Mouse (Mus musculus): ENCODE data around the gene Ptchd1. TPM values are rescaled to one million over a fixed set of nuclear protein-coding genes. Genes with fewer than 3 reads are reported as not detected.

The Ptchd1 gene
- polyA plus RNA-seq, 1 experiment from 2014 or later = 1.3 TPM

DNA sequence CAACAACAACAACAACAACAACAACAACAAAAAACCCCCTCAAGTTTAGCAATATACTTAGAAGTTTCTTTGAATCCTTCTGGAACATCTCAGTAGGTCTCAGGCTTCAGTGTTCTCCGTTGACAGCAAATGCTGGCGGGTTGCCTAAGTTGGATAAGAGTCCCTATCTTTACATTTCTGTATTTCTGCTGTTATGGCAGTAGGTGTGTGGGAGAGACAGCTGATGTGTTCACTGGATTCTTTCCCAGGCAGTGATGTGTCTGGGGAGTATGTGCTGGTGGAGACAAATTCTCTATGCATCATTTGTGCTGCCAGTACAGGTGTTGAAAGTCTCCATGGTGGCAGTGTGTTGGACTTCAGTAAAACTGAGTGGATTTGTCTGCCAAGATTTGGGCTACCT lies 22.4 kb downstream of the Ptchd1 start:
- no peak overlapping the region for H3K4me2 ChIP-seq (replicated peaks; ENCODE audit: low read depth, low read length)
- no peaks in the 10 kb centered on the region for H3K27me3 ChIP-seq (ENCODE audit: control insufficient read depth, insufficient read depth, low read length)
- H3K9me3 ChIP-seq (ENCODE audit: control insufficient read depth, low read length) = no peaks in the 10 kb centered on the region
- H3K27ac ChIP-seq (ENCODE audit: low read depth, low read length) = no peak overlapping the region
- H3K4me3 ChIP-seq (ENCODE audit: low read length) = no peak overlapping the region
- 74% methylated on average over 2 of the region's 2 CpGs for WGBS
- no peaks in the 10 kb centered on the region for H3K36me3 ChIP-seq (ENCODE audit: control insufficient read depth, insufficient read depth, low read length)
- no peak for ATAC-seq (ENCODE audit: low FRiP score, low TSS enrichment)
- H3K9ac ChIP-seq (ENCODE audit: low read depth, low read length) = no peak overlapping the region
- H3K4me1 ChIP-seq (ENCODE audit: control insufficient read depth, insufficient read depth, low read length) = no peaks in the 10 kb centered on the region

DNA sequence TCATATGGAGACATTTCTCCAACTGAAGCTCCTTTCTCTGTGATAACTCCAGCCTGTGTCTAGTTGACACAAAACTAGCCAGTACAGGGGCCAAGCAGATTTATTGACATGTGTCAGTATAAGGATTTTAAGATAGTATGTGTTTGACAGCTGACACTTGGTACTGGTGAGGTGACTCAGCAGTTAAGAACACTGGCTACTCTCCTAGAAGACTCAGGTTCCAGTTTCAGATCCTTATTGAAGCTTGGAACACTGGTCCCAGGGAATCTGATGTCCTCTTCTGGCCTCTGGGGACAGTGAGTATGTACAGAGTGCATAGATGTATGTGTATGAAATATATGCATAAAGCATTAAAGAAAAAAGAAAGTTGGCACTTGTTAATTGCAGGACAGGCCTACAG lies 27.2 kb downstream of the Ptchd1 start:
- H3K27ac ChIP-seq (ENCODE audit: low read depth, low read length) = no peak overlapping the region
- H3K9ac ChIP-seq (ENCODE audit: low read depth, low read length) = no peak overlapping the region
- H3K4me1 ChIP-seq (ENCODE audit: control insufficient read depth, insufficient read depth, low read length) = no peaks in the 10 kb centered on the region
- no peaks in the 10 kb centered on the region for H3K36me3 ChIP-seq (ENCODE audit: control insufficient read depth, insufficient read depth, low read length)
- H3K4me3 ChIP-seq (ENCODE audit: low read length) = no peak overlapping the region
- H3K4me2 ChIP-seq (replicated peaks; ENCODE audit: low read depth, low read length) = no peak overlapping the region
- no peak for ATAC-seq (ENCODE audit: low FRiP score, low TSS enrichment)
- no peaks in the 10 kb centered on the region for H3K27me3 ChIP-seq (ENCODE audit: control insufficient read depth, insufficient read depth, low read length)
- no peaks in the 10 kb centered on the region for H3K9me3 ChIP-seq (ENCODE audit: control insufficient read depth, low read length)

DNA sequence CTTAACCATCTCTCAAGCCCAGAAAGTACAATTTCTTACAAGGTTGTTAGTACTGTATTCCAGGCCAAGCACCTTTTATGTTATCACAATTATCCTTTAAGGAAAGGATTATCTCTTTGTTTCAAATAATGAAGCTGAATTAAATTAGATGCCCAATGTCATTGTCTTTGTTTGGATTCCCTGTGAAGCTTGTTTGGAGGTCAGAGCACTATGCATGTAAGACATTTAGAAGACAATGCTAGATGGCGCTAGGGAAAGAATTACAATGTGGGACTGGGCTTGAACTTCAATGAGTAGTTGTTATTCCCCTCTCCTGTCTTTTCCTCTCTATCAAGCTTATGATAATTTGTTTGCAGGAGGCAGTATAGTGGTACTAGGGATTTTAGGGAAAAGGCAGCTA lies 28.9 kb downstream of the Ptchd1 start:
- Histone ChIP-seq H3K4me3 (ENCODE audit: low read length) (no peak overlapping the region), H3K4me1 (ENCODE audit: control insufficient read depth, insufficient read depth, low read length) (no peaks in the 10 kb centered on the region), H3K27me3 (ENCODE audit: control insufficient read depth, insufficient read depth, low read length) (no peaks in the 10 kb centered on the region), H3K27ac (ENCODE audit: low read depth, low read length) (no peak overlapping the region), H3K9ac (ENCODE audit: low read depth, low read length) (no peak overlapping the region), H3K4me2 (replicated peaks; ENCODE audit: low read depth, low read length) (no peak overlapping the region), H3K36me3 (ENCODE audit: control insufficient read depth, insufficient read depth, low read length) (no peaks in the 10 kb centered on the region), H3K9me3 (ENCODE audit: control insufficient read depth, low read length) (no peaks in the 10 kb centered on the region)
- no peak for ATAC-seq (ENCODE audit: low FRiP score, low TSS enrichment)
- WGBS = 56% methylated on average over 1 of the region's 1 CpGs

DNA sequence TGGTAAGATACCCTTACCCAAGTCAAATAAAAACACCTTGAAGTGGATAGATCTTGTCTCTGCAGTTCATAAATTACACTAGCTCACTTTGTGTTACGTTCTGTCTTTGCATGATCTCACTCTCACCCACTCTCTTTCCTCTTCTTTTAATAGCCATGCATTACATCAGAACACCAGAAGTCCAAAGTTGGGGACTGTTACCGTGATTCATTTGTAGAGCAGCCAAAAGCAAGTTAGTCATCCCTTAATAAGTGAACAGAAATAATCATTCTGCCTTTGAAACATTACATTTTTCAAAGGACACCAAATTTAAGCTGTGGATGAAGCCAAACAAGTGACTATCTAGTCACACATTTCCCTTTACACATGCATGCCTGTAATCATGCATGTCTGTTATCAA lies 31.1 kb downstream of the Ptchd1 start:
- H3K4me3 ChIP-seq (ENCODE audit: low read length) = no peak overlapping the region
- no peaks in the 10 kb centered on the region for H3K27me3 ChIP-seq (ENCODE audit: control insufficient read depth, insufficient read depth, low read length)
- WGBS = 63% methylated on average over 2 of the region's 2 CpGs
- H3K9me3 ChIP-seq (ENCODE audit: control insufficient read depth, low read length) = no peaks in the 10 kb centered on the region
- H3K9ac ChIP-seq (ENCODE audit: low read depth, low read length) = no peak overlapping the region
- no peaks in the 10 kb centered on the region for H3K36me3 ChIP-seq (ENCODE audit: control insufficient read depth, insufficient read depth, low read length)
- no peaks in the 10 kb centered on the region for H3K4me1 ChIP-seq (ENCODE audit: control insufficient read depth, insufficient read depth, low read length)
- no peak overlapping the region for H3K4me2 ChIP-seq (replicated peaks; ENCODE audit: low read depth, low read length)
- ATAC-seq (ENCODE audit: low FRiP score, low TSS enrichment) = no peak
- no peak overlapping the region for H3K27ac ChIP-seq (ENCODE audit: low read depth, low read length)

DNA sequence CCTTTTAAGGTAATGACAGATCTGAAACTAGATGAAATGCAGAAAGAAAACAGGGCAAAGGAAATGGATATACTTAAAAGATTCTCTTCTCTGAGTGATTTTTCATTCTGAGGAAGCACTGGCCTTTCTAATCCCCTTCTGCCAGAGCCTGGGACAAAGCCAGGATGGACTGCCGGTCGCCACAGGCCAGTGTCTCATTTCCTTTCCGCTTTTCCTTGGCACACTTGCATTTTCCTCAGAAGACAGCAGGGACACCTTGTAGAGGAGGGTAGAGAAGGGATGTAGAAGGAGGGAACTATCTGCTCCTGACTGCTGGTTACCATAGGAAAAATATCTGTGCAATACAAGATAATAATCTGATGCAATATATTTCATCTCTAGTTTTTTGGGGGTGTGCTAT lies 32.1 kb downstream of the Ptchd1 start:
- no peak overlapping the region for H3K4me3 ChIP-seq (ENCODE audit: low read length)
- H3K27ac ChIP-seq (ENCODE audit: low read depth, low read length) = no peak overlapping the region
- no peaks in the 10 kb centered on the region for H3K27me3 ChIP-seq (ENCODE audit: control insufficient read depth, insufficient read depth, low read length)
- no peaks in the 10 kb centered on the region for H3K9me3 ChIP-seq (ENCODE audit: control insufficient read depth, low read length)
- no peaks in the 10 kb centered on the region for H3K36me3 ChIP-seq (ENCODE audit: control insufficient read depth, insufficient read depth, low read length)
- 84% methylated on average over 3 of the region's 3 CpGs for WGBS
- H3K4me1 ChIP-seq (ENCODE audit: control insufficient read depth, insufficient read depth, low read length) = no peaks in the 10 kb centered on the region
- ATAC-seq (ENCODE audit: low FRiP score, low TSS enrichment) = no peak
- H3K9ac ChIP-seq (ENCODE audit: low read depth, low read length) = no peak overlapping the region
- no peak overlapping the region for H3K4me2 ChIP-seq (replicated peaks; ENCODE audit: low read depth, low read length)

DNA sequence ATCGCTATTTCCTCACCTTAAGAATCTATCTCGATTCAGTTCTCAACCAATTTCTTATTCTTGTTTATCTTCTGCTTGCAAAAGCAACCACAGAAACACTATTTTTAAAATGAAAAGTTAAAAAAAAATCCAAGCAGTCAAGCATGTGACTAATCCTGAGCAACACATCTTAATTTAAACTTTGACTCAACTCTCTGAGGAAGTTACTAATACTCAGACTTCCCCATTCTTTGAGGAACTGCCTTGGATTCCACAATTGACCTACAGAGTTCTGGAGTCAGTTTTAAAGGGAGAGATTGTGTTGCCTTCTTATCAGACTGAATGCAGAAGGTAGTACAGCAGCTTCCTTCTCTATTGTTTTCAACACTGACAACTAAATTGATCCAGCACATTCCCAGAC lies 39.0 kb downstream of the Ptchd1 start:
- 80% methylated on average over 2 of the region's 2 CpGs for WGBS
- H3K4me3 ChIP-seq (ENCODE audit: low read length) = no peak overlapping the region
- no peak for ATAC-seq (ENCODE audit: low FRiP score, low TSS enrichment)
- H3K9me3 ChIP-seq (ENCODE audit: control insufficient read depth, low read length) = no peaks in the 10 kb centered on the region
- no peak overlapping the region for H3K4me2 ChIP-seq (replicated peaks; ENCODE audit: low read depth, low read length)
- no peak overlapping the region for H3K9ac ChIP-seq (ENCODE audit: low read depth, low read length)
- no peaks in the 10 kb centered on the region for H3K27me3 ChIP-seq (ENCODE audit: control insufficient read depth, insufficient read depth, low read length)
- H3K4me1 ChIP-seq (ENCODE audit: control insufficient read depth, insufficient read depth, low read length) = no peaks in the 10 kb centered on the region
- no peak overlapping the region for H3K27ac ChIP-seq (ENCODE audit: low read depth, low read length)
- no peaks in the 10 kb centered on the region for H3K36me3 ChIP-seq (ENCODE audit: control insufficient read depth, insufficient read depth, low read length)

DNA sequence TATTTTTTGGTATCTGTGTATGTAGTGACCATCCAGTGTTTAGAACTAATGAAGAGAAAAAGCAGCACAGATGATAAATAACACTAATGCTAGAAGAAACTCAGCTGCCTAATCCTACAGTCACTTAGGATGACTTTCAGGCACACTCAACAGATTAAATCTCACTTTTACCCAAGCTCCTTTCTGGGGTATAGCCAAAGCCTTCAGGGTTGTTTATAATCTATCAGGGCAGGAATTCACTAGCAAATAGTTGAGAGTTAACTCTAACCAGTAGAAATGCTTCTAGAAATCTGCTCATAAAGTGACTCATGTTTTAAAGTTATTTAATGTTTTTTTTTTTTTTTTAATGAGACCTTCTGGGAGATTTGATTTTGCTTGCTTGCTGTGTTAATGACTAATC lies 43.8 kb downstream of the Ptchd1 start:
- no peak overlapping the region for H3K4me2 ChIP-seq (replicated peaks; ENCODE audit: low read depth, low read length)
- H3K4me3 ChIP-seq (ENCODE audit: low read length) = no peak overlapping the region
- no peaks in the 10 kb centered on the region for H3K9me3 ChIP-seq (ENCODE audit: control insufficient read depth, low read length)
- H3K9ac ChIP-seq (ENCODE audit: low read depth, low read length) = no peak overlapping the region
- no peaks in the 10 kb centered on the region for H3K4me1 ChIP-seq (ENCODE audit: control insufficient read depth, insufficient read depth, low read length)
- ATAC-seq (ENCODE audit: low FRiP score, low TSS enrichment) = no peak
- H3K27me3 ChIP-seq (ENCODE audit: control insufficient read depth, insufficient read depth, low read length) = no peaks in the 10 kb centered on the region
- H3K27ac ChIP-seq (ENCODE audit: low read depth, low read length) = no peak overlapping the region
- no peaks in the 10 kb centered on the region for H3K36me3 ChIP-seq (ENCODE audit: control insufficient read depth, insufficient read depth, low read length)

DNA sequence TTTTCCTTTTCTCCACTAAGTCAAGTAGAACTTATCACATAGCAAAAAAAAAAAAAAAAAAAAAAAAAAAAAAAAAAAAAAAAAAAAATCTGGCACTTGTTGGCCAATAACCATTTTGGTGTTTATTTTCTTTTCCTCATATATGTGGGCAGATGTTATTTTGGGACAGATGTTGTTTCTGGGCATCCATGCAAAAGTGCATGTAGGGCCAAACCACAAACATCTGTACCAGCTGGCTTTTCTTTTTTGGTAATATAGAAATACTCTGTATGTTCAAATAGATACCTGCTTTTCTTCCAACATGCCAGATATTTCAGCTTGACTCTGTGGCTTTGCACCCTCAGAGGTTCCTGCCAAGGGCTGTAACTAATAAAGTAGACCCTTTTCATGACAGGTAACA lies 51.2 kb downstream of the Ptchd1 start:
- Histone ChIP-seq H3K4me3 (ENCODE audit: low read length) (no peak overlapping the region), H3K4me1 (ENCODE audit: control insufficient read depth, insufficient read depth, low read length) (no peaks in the 10 kb centered on the region), H3K4me2 (replicated peaks; ENCODE audit: low read depth, low read length) (no peak overlapping the region), H3K9ac (ENCODE audit: low read depth, low read length) (no peak overlapping the region), H3K27ac (ENCODE audit: low read depth, low read length) (no peak overlapping the region), H3K9me3 (ENCODE audit: control insufficient read depth, low read length) (no peaks in the 10 kb centered on the region), H3K27me3 (ENCODE audit: control insufficient read depth, insufficient read depth, low read length) (no peaks in the 10 kb centered on the region; the same call in 1 of the 2 replicates), H3K36me3 (ENCODE audit: control insufficient read depth, insufficient read depth, low read length) (no peaks in the 10 kb centered on the region)
- no peak for ATAC-seq (ENCODE audit: low FRiP score, low TSS enrichment)

DNA sequence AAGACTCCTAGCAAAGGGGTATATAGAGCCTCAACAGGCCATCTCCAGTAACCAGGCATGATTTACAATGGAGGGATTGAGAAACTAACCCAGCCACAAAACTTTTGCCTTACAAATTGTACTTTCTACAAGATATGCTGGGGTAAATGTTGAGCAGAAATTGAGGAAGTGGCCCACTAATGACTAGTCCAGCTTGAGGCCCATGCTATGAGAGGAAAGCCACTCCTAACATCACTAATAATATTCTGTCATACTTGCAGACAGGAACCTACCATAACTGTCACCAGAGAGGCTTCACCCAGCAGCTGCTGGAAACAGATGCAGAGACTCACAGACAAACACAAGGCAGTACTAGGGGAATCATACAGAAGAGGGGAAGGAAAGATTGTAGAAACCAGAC lies 79.8 kb downstream of the Ptchd1 start:
- Histone ChIP-seq H3K4me1 (ENCODE audit: control insufficient read depth, insufficient read depth, low read length) (no peaks in the 10 kb centered on the region), H3K27ac (ENCODE audit: low read depth, low read length) (no peak overlapping the region), H3K36me3 (ENCODE audit: control insufficient read depth, insufficient read depth, low read length) (no peaks in the 10 kb centered on the region), H3K27me3 (ENCODE audit: control insufficient read depth, insufficient read depth, low read length) (no peaks in the 10 kb centered on the region), H3K9me3 (ENCODE audit: control insufficient read depth, low read length) (no peaks in the 10 kb centered on the region), H3K4me2 (replicated peaks; ENCODE audit: low read depth, low read length) (no peak overlapping the region), H3K9ac (ENCODE audit: low read depth, low read length) (no peak overlapping the region), H3K4me3 (ENCODE audit: low read length) (no peak overlapping the region)
- ATAC-seq (ENCODE audit: low FRiP score, low TSS enrichment) = no peak
